Mouse (Mus musculus): ENCODE data around the gene Tmem30b. TPM values are rescaled to one million over a fixed set of nuclear protein-coding genes. Genes with fewer than 3 reads are reported as not detected.

The Tmem30b gene
- polyA plus RNA-seq, 2 experiments: 1.9 to 3.8 TPM

DNA sequence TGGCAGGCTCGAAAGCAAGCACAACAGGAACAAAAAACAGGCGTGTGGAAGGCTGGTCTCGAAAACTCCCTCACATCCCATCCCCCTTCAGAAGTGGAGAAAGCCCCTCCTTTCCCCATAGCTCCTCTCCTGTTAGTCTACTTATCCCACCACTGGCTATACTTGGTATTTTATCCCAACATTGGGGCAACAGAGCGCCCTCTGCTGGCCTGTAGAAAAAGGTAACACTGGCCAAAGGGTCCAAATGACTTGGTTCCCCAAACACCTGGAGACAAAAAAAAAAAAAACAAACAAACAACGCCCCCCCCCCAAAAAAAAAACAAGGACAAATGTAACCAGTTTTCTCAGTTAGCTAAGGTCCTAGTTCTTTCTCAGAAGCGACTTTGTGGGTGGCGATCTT is 13.9 kb upstream of the Tmem30b start:
- Histone ChIP-seq H3K9me3 (ENCODE audit: control insufficient read depth, low read length) (no peaks in the 10 kb centered on the region), H3K4me1 (replicated peaks; ENCODE audit: control insufficient read depth in 2 of 2, insufficient read depth in 2 of 2, low read length in 1 of 2) (no peaks in the 10 kb centered on the region), H3K27ac (no peak overlapping the region), H3K4me3 (ENCODE audit: insufficient read depth in 1 of 2, low read depth in 2 of 2, low read length in 2 of 2) (no peak overlapping the region), H3K9ac (replicated peaks) (no peak overlapping the region), H3K27me3 (ENCODE audit: control insufficient read depth, insufficient read depth, low read length) (no peaks in the 10 kb centered on the region), H3K36me3 (replicated peaks; ENCODE audit: control insufficient read depth, insufficient read depth, low read depth) (no peaks in the 10 kb centered on the region), H3K4me2 (ENCODE audit: low read depth) (no peak overlapping the region)
- DNase-seq (ENCODE audit: low read depth in 3 of 3, low spot score in 3 of 3): no peak
- TF ChIP-seq CTCF (IDR thresholded peaks at IDR 0.05; ENCODE audit: low read depth) (peak; percentile 60), EP300 (IDR thresholded peaks at IDR 0.05; ENCODE audit: low read depth) (no peak)
- 40% methylated on average over 7 of the region's 7 CpGs for WGBS (ENCODE audit: insufficient replicate concordance)
- no peak for ATAC-seq (ENCODE audit: insufficient read depth)

- no peak for TF ChIP-seq EP300 (IDR thresholded peaks at IDR 0.05; ENCODE audit: low read depth)
- TF ChIP-seq CTCF (IDR thresholded peaks at IDR 0.05; ENCODE audit: low read depth): no peak
- no peaks in the 10 kb centered on the region for H3K27me3 ChIP-seq (ENCODE audit: control insufficient read depth, insufficient read depth, low read length)
- DNase-seq (ENCODE audit: low read depth in 3 of 3, low spot score in 3 of 3): no peak
- WGBS (ENCODE audit: insufficient replicate concordance): 71% methylated on average over 20 of the region's 20 CpGs
- H3K36me3 ChIP-seq (replicated peaks; ENCODE audit: control insufficient read depth, insufficient read depth, low read depth): no peaks in the 10 kb centered on the region
- H3K4me1 ChIP-seq (replicated peaks; ENCODE audit: control insufficient read depth in 2 of 2, insufficient read depth in 2 of 2, low read length in 1 of 2): no peaks in the 10 kb centered on the region
- H3K9ac ChIP-seq (replicated peaks): no peak overlapping the region
- no peak overlapping the region for H3K4me2 ChIP-seq (ENCODE audit: low read depth)
- ATAC-seq (ENCODE audit: insufficient read depth): no peak
- H3K4me3 ChIP-seq (ENCODE audit: insufficient read depth in 1 of 2, low read depth in 2 of 2, low read length in 2 of 2): no peak overlapping the region
- H3K27ac ChIP-seq: no peak overlapping the region
- no peaks in the 10 kb centered on the region for H3K9me3 ChIP-seq (ENCODE audit: control insufficient read depth, low read length)
These were observed 12.5 kb upstream of the Tmem30b start for GRCm38 (mm10) chr12:73558525-73559195.

DNA sequence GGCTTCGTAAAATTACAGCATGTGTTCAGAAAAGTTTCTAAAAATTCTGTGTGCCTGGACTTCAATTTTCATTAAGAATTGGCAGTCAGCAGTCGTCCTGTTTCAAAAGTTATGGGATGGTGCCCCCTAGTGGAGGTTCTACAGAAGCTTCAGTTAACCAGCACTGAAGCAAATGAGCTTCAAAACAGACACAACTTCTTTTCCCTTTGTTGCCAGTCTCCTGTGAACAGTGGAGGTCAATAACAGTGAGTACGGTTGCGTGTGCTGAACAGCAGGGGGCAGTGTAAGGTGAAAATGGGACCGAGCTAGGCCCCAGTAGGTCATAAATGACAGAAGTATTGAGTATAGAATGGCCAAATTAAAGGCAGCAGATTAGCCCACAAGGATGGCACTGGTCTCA is 8.0 kb upstream of the Tmem30b start:
- H3K27me3 ChIP-seq (ENCODE audit: control insufficient read depth, insufficient read depth, low read length): no peaks in the 10 kb centered on the region; the same call in 1 of the 2 replicates
- H3K4me2 ChIP-seq (ENCODE audit: low read depth): no peak overlapping the region
- no peaks in the 10 kb centered on the region for H3K4me1 ChIP-seq (replicated peaks; ENCODE audit: control insufficient read depth in 2 of 2, insufficient read depth in 2 of 2, low read length in 1 of 2)
- ATAC-seq (ENCODE audit: insufficient read depth): no peak
- no peak overlapping the region for H3K4me3 ChIP-seq (ENCODE audit: insufficient read depth in 1 of 2, low read depth in 2 of 2, low read length in 2 of 2)
- 4% methylated on average over 5 of the region's 5 CpGs for WGBS (ENCODE audit: insufficient replicate concordance)
- no peaks in the 10 kb centered on the region for H3K36me3 ChIP-seq (replicated peaks; ENCODE audit: control insufficient read depth, insufficient read depth, low read depth)
- H3K27ac ChIP-seq: no peak overlapping the region
- no peak overlapping the region for H3K9ac ChIP-seq (replicated peaks)
- DNase-seq (ENCODE audit: low read depth in 3 of 3, low spot score in 3 of 3): peak; percentile 36 to 38 (median 36)
- peak; percentile 70 for TF ChIP-seq CTCF (IDR thresholded peaks at IDR 0.05; ENCODE audit: low read depth)
- TF ChIP-seq EP300 (IDR thresholded peaks at IDR 0.05; ENCODE audit: low read depth): no peak
- H3K9me3 ChIP-seq (ENCODE audit: control insufficient read depth, low read length): no peaks in the 10 kb centered on the region

GRCm38 (mm10) chr12:73548259-73548658 is 2.1 kb upstream of the Tmem30b start:
- H3K9ac ChIP-seq (replicated peaks): no peak overlapping the region
- no peak overlapping the region for H3K4me3 ChIP-seq (ENCODE audit: insufficient read depth in 1 of 2, low read depth in 2 of 2, low read length in 2 of 2)
- ATAC-seq (ENCODE audit: insufficient read depth) (no peak), DNase-seq (ENCODE audit: low read depth in 3 of 3, low spot score in 3 of 3) (no peak)
- H3K4me2 ChIP-seq (ENCODE audit: low read depth): no peak overlapping the region
- no peak overlapping the region for H3K27ac ChIP-seq
- 36% methylated on average over 8 of the region's 8 CpGs for WGBS (ENCODE audit: insufficient replicate concordance)
- no peaks in the 10 kb centered on the region for H3K36me3 ChIP-seq (replicated peaks; ENCODE audit: control insufficient read depth, insufficient read depth, low read depth)
- peaks cover 37% of the 10 kb centered on the region for H3K27me3 ChIP-seq (ENCODE audit: control insufficient read depth, insufficient read depth, low read length)
- H3K4me1 ChIP-seq (replicated peaks; ENCODE audit: control insufficient read depth in 2 of 2, insufficient read depth in 2 of 2, low read length in 1 of 2): no peaks in the 10 kb centered on the region
- no peaks in the 10 kb centered on the region for H3K9me3 ChIP-seq (ENCODE audit: control insufficient read depth, low read length)
- TF ChIP-seq EP300 (IDR thresholded peaks at IDR 0.05; ENCODE audit: low read depth): no peak
- no peak for TF ChIP-seq CTCF (IDR thresholded peaks at IDR 0.05; ENCODE audit: low read depth)

DNA sequence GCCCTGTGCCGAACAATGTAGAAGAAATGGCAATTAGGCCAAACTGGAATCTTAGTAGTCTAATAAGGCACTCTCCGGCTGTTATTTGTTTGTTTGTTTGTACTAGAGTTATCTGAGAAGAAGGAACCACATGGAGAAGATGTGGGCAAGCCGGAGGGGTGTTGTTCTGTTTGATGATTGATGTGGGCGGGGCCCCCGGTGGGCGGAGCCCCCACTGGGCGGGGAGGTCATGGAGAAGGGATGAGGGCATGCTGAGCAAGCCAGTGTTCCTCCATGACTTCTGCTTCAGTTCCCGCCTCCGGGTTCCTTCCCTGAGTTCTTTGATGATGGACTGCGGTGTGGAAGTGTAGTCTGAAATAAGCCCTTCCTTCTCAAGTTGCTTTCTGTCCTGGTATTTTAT is 1.5 kb upstream of the Tmem30b start:
- DNase-seq (ENCODE audit: low read depth in 3 of 3, low spot score in 3 of 3) (no peak), ATAC-seq (ENCODE audit: insufficient read depth) (no peak)
- H3K9ac ChIP-seq (replicated peaks): no peak overlapping the region
- H3K4me2 ChIP-seq (ENCODE audit: low read depth): no peak overlapping the region
- no peak for TF ChIP-seq CTCF (IDR thresholded peaks at IDR 0.05; ENCODE audit: low read depth)
- TF ChIP-seq EP300 (IDR thresholded peaks at IDR 0.05; ENCODE audit: low read depth): no peak
- H3K27me3 ChIP-seq (ENCODE audit: control insufficient read depth, insufficient read depth, low read length): peaks cover 37% of the 10 kb centered on the region
- 24% methylated on average over 10 of the region's 10 CpGs for WGBS (ENCODE audit: insufficient replicate concordance)
- no peak overlapping the region for H3K4me3 ChIP-seq (ENCODE audit: insufficient read depth in 1 of 2, low read depth in 2 of 2, low read length in 2 of 2)
- no peaks in the 10 kb centered on the region for H3K36me3 ChIP-seq (replicated peaks; ENCODE audit: control insufficient read depth, insufficient read depth, low read depth)
- H3K9me3 ChIP-seq (ENCODE audit: control insufficient read depth, low read length): no peaks in the 10 kb centered on the region
- no peaks in the 10 kb centered on the region for H3K4me1 ChIP-seq (replicated peaks; ENCODE audit: control insufficient read depth in 2 of 2, insufficient read depth in 2 of 2, low read length in 1 of 2)
- H3K27ac ChIP-seq: no peak overlapping the region
